Mouse (Mus musculus) cerebellum, adult 2 months (tissue): ENCODE results near the gene Itpr1. TPM values are rescaled to one million over a fixed set of nuclear protein-coding genes. Genes with fewer than 3 reads are reported as not detected.

Experiments
- DNase-seq, 2 experiments: peaks; one replicate each; pipeline ENCODE4 v3.0.0; 2021
- H3K27ac ChIP-seq: fragments of 200-500 bp; 2 replicates; pipeline ENCODE4 v1.5.1; 2012; ENCODE audit warnings: low read length, control low read depth, inconsistent platforms; ENCODE audit not compliant: insufficient read depth
- H3K27me3 ChIP-seq: fragments of 200-500 bp; 2 replicates; pipeline ENCODE4 v1.6.1; 2012; ENCODE audit warnings: inconsistent platforms, mild to moderate bottlenecking, low read length, moderate library complexity; ENCODE audit not compliant: control insufficient read depth, insufficient read depth
- H3K4me1 ChIP-seq: fragments of 200-500 bp; 2 replicates; pipeline ENCODE4 v1.6.1; 2011; ENCODE audit warnings: low read length; ENCODE audit not compliant: control insufficient read depth, insufficient read depth
- H3K4me3 ChIP-seq: fragments of 200-500 bp; replicated peaks from 2 replicates; pipeline ENCODE3; 2011; ENCODE audit warnings: mild to moderate bottlenecking, low read depth, low read length, control low read depth; ENCODE audit not compliant: insufficient read depth
- CTCF ChIP-seq: fragments of 200-500 bp; IDR thresholded peaks from 2 replicates; pipeline ENCODE4 v1.5.1; 2011; ENCODE audit warnings: low read depth, mild to moderate bottlenecking, control low read depth, low read length, moderate library complexity, borderline replicate concordance; ENCODE audit not compliant: insufficient read depth
- POLR2A ChIP-seq: fragments of 200-500 bp; IDR thresholded peaks from 2 replicates; pipeline ENCODE4 v1.6.1; 2011; ENCODE audit warnings: low read length, control low read depth, borderline replicate concordance; ENCODE audit not compliant: insufficient read depth
- WGBS: fragments of 180-500 bp; shearing (Covaris S2); methylation state at CpG from one replicate; pipeline ENCODE4 v1.1.7; 2018; 5-methylcytosine and 5-hydroxymethylcytosine counted together
- polyA plus RNA-seq: library from polyadenylated mRNA; depleted of rRNA; stranded (reverse); fragments of >200 nt; gene quantifications from 2 replicates; pipeline ENCODE4 v1.2.3, GENCODE M21; 2012

Itpr1 gene
- polyA plus RNA-seq, 1 experiment, result 529 TPM

DNA sequence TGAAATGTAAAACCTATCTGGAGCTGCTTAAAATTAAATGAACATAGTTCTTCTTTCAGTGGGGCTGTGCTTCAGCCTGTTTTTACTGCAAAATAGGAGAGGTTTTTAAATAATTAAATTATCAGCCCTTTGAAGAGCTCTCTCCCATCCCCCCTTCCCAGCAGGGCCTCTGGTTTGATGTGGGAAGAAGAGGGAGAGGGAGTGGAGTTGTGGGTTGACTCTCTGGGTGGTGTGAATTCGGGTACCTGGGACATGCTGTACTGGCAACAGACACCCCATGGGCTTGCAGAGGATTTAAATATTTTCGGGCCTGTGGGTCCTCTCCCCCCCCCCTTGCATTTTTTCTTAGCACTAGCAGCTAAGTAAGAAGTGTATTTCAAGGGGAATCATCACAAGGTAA lies 15.7 kb downstream of the Itpr1 start:
- Histone ChIP-seq H3K27ac (no peak overlapping the region), H3K27me3 (no peaks in the 10 kb centered on the region), H3K4me1 (no peaks in the 10 kb centered on the region), H3K4me3 (no peak overlapping the region)
- TF ChIP-seq CTCF (no peak), POLR2A (no peak)
- no peak for DNase-seq
- 22% methylated on average over 2 of the region's 2 CpGs for WGBS

DNA sequence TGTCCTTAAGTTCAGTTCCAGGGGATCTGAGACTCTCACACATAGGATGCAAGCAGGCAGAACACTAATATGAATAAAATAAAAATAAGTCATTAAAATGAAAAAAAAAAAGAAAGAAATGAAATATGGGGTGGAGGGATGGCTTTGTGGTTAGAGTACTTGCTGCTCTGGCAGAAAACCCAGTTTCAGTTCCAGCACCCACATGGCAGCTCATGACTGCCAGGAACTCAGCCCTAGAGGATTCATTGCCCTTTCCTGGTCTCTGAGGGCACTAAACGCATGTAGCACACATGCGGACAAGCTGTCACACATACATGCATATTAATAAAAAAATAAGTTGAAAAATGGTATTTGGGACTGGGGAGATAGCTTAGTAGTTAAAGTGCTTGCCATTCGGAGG lies 17.7 kb downstream of the Itpr1 start:
- Histone ChIP-seq H3K4me1 (no peaks in the 10 kb centered on the region), H3K27ac (no peak overlapping the region), H3K27me3 (no peaks in the 10 kb centered on the region), H3K4me3 (no peak overlapping the region)
- 61% methylated on average over 3 of the region's 3 CpGs for WGBS
- DNase-seq, result no peak
- TF ChIP-seq CTCF, result no peak
- no peak for TF ChIP-seq POLR2A

DNA sequence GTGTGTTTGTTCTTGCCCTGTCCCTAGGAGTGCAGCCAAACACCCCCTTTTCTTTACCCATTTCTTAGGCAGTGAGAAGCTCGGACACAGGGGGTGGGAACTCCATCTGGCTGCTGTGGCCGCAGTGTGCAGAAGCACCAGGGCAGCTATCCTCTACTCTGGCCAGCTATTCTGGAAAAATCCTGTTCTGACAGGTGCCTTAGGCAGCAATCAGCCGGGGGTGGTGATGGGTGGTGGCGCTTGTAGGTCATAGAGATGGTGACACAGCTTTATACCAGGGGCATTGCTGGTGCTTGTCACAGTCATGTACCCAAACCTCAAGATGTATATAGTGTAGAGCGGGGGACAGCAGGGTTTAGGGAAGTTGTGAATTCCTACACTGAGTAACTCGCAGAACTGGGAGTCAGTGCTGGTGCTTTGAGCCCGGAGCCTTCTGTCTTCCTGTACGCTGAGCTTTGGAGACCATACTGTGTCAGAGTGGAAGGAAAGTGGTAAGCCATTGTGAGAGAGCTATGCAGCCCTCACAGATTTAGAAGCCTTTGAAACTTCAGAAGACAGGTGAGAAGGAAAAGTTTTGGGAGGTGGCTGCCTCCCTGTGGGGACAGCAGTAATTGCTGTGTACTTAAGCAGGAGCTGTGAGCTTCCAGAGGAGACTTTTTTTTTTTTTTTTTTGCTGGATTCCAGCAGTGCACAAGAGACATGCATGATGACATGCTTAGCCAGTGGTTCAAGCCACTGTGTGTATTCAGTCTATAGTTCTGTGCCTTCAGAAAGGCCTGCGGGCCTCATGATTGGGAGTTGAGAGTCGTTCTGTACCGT lies 19.2 kb downstream of the Itpr1 start:
- no peak overlapping the region for H3K4me3 ChIP-seq
- WGBS, result 65% methylated on average over 11 of the region's 11 CpGs
- H3K27ac ChIP-seq, result no peak overlapping the region
- no peak for TF ChIP-seq POLR2A
- no peak for TF ChIP-seq CTCF
- H3K4me1 ChIP-seq, result no peaks in the 10 kb centered on the region
- no peaks in the 10 kb centered on the region for H3K27me3 ChIP-seq
- DNase-seq, result no peak

DNA sequence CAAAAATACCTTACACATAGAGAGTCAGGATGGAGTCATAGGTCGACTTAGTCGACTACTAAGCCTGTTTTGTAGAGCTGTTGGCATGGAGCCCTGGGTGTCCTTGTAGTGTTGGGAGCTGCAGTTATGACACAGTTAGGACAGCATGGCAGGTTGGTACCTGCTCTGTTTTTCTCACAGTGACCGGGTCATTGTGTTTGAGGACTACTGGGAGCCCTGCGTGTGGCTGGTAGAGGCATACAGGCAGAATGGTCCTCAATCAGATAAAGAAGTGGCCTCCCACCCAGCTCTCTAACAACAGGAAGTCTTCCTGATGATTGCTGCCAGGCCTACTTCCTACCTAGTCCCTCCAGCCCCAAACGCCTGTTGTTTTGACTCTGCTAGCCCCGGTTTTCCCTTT lies 20.2 kb downstream of the Itpr1 start:
- WGBS, result 52% methylated on average over 6 of the region's 6 CpGs
- no peak overlapping the region for H3K4me3 ChIP-seq
- TF ChIP-seq CTCF, result no peak
- no peak for TF ChIP-seq POLR2A
- no peaks in the 10 kb centered on the region for H3K4me1 ChIP-seq
- H3K27me3 ChIP-seq, result no peaks in the 10 kb centered on the region
- H3K27ac ChIP-seq, result no peak overlapping the region
- no peak for DNase-seq

DNA sequence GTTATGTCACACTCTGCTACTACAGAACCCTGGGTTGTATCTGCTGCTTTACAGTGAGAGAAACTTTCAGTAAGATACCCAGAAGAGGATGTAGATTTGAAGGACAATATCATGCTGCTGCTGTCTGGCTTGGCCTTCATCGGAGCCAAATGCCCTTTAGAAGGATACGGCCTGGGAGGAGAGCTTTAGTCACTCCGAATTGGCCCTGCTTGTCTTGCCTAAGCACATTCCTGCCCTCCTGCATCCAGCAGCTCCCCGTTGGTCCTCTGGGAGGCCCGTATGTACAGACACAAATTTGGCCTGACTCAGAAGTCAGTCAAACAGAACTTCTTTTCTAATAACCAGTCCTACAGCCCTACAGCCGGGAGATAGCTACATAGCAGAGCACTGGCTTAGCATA lies 21.6 kb downstream of the Itpr1 start:
- WGBS, result 65% methylated on average over 6 of the region's 6 CpGs
- TF ChIP-seq CTCF, result no peak
- no peak for TF ChIP-seq POLR2A
- no peak overlapping the region for H3K4me3 ChIP-seq
- H3K27me3 ChIP-seq, result no peaks in the 10 kb centered on the region
- no peaks in the 10 kb centered on the region for H3K4me1 ChIP-seq
- no peak overlapping the region for H3K27ac ChIP-seq
- no peak for DNase-seq

DNA sequence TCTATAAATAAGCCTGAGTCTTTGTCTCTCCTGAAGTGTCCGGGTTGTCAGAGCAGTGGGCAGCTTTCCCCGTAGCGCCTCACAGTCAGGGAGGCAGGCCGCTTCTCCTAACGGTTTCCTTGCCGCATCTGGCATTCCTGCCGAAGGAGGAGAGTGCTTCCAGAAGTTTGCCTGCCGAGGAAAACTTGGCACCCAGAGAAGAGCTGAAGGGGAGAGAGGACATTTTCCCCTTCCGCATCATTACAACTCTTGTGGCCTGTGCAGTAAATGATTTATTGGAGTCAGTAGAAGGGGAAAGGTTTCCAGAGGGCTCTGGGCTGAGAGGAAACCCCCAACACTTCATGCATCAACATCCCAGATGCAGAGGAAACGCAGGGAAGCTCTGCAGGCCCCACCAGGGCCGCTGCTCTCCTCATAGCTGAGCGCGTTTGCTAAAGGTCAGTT lies 22.8 kb downstream of the Itpr1 start:
- WGBS, result 46% methylated on average over 13 of the region's 13 CpGs
- Histone ChIP-seq H3K4me3 (no peak overlapping the region), H3K4me1 (no peaks in the 10 kb centered on the region), H3K27me3 (no peaks in the 10 kb centered on the region), H3K27ac (no peak overlapping the region)
- TF ChIP-seq CTCF (no peak), POLR2A (no peak)
- DNase-seq, result no peak

DNA sequence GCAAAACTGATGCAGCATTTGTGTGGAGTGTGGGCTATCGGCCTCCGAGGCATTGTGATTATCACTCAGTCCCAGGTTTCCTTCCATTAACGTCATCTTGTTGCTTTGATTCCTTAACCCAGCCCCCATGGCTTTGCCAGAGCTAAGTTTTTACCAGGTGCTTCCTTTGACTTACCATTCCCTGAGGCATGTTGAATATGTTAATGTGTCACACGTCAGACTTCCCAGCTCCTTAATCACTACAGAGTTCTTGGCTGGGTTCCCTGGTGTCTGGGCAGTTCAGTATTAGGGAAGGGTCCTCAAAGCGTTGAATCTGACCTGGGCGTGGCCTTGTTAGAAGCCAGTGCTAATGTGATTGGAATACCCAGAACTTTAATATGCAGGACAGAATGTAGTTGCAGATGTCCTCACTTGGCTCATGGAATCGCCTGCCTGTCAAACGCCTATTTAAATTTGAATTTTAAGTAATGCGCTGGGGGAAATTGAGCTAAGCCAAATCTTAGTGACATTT lies 23.6 kb downstream of the Itpr1 start:
- Histone ChIP-seq H3K4me1 (no peaks in the 10 kb centered on the region), H3K4me3 (no peak overlapping the region), H3K27ac (no peak overlapping the region), H3K27me3 (no peaks in the 10 kb centered on the region)
- TF ChIP-seq CTCF (no peak), POLR2A (no peak)
- DNase-seq, result no peak
- 43% methylated on average over 9 of the region's 9 CpGs for WGBS

DNA sequence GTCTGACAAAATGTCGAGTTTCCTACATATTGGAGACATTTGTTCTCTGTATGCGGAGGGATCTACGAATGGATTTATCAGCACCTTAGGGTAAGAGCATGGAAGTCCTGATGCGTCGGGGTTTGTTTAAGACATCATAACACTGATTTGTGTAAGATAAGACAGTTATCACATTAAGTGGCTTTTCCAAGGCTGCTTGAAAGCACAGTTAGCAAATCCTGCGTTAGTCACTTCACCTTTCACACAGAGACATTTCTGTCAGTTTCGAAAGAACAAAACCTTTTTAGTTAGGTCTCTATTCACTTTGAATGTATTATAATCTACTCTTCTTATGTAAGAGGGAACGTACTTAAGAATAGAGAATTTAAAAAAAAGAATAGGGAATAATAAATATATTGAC lies 24.1 kb downstream of the Itpr1 start:
- Histone ChIP-seq H3K27me3 (no peaks in the 10 kb centered on the region), H3K4me1 (no peaks in the 10 kb centered on the region), H3K27ac (no peak overlapping the region), H3K4me3 (no peak overlapping the region)
- no peak for DNase-seq
- TF ChIP-seq CTCF, result no peak
- TF ChIP-seq POLR2A, result no peak
- WGBS, result 76% methylated on average over 8 of the region's 8 CpGs
